Mouse (Mus musculus) embryo, embryonic 11.5 days (tissue): ENCODE results near the gene AC109138.7.

Experiments used
- DNase-seq: peaks from one replicate; pipeline ENCODE4 v3.0.0-alpha.2; 2012; ENCODE audit warnings: low read depth, low spot score

Gene AC109138.7

GRCm38 (mm10) chr19:4217140-4217539 is 3.0 kb downstream of the AC109138.7 start:
- no peak for DNase-seq

GRCm38 (mm10) chr19:4217855-4218254 is 3.7 kb downstream of the AC109138.7 start:
- no peak for DNase-seq

DNA sequence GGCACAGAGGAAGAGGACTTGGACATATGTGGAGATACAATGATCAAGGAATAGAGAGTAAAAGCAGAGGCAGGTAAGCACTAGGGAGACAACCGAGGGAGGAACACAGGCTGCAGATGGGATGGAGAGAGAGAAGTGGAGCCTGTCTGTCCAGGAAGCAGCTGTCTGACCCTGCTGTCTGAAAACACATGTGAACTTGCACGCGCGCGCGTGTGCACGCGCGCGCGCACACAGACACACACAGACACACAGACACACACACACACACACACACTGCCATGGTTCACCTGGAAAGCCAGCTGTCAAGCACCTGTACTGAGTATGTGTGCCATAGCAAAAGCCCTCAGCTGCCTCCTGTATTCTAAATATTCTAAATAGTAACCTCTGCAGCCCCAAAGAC is 4.1 kb downstream of the AC109138.7 start:
- DNase-seq = no peak

DNA sequence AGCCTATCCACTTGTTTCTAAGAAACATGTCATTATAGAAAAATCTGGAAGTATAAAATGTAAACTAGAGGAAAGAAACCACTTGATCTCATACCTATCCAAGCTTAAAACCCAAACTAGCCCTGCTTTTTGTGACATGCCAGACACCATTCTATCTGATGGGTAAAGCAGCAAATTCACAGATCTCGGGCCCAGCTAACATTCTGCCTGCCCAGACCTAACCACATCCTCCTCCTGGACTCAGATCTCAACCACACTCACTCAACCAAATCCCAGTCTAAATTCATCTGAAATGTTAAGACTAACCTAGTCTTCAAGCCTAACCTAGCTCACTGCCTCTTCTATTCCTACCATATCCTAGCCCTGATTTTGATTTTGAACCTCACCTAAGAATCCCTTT is 4.6 kb downstream of the AC109138.7 start:
- no peak for DNase-seq

DNA sequence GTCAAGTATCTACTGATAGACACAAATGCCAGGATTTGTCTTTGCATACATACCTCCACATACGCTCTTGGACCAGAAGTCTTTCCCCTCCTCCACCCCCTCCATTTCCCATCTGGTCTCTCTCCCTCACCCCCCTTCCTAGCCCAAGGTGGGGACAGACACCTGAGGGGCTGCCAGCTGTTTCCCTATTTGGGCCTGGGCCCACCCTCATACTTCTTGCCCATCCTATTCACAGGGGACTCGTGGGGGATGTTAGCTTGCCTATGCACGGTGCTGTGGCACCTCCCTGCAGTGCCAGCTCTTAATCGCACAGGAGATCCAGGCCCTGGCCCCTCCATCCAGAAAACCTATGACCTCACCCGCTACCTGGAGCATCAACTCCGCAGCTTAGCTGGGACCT is 5.8 kb downstream of the AC109138.7 start:
- DNase-seq = no peak

DNA sequence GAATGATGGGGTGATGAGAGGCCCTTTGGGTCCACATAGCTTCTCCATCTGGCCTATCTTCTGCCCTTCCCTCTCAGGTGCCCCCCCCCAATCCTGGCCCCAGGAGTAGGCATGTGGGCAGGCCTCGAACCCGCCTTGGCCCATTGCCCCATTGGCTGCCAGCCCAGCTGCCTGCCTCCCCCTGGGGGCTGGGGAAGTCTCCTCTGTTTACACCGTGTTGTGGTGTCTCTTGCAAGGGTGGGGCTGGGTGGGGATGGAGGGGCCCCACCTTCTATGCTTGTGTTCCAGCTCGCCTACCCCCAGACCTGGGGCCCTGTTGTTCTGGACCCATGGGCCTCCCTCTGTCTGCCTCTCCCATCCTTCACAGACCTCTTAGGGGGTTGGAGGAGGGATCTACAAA is 6.3 kb downstream of the AC109138.7 start:
- DNase-seq = no peak

- no peak for DNase-seq
Observed at GRCm38 (mm10) chr19:4220957-4221743, 7.0 kb downstream of the AC109138.7 start.

DNA sequence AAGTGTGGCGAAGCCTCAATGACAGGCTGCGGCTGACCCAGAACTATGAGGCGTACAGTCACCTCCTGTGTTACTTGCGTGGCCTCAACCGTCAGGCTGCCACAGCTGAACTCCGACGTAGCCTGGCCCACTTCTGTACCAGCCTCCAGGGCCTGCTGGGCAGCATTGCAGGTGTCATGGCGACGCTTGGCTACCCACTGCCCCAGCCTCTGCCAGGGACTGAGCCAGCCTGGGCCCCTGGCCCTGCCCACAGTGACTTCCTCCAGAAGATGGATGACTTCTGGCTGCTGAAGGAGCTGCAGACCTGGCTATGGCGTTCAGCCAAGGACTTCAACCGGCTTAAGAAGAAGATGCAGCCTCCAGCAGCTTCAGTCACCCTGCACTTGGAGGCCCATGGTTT is 8.0 kb downstream of the AC109138.7 start:
- DNase-seq = no peak

DNA sequence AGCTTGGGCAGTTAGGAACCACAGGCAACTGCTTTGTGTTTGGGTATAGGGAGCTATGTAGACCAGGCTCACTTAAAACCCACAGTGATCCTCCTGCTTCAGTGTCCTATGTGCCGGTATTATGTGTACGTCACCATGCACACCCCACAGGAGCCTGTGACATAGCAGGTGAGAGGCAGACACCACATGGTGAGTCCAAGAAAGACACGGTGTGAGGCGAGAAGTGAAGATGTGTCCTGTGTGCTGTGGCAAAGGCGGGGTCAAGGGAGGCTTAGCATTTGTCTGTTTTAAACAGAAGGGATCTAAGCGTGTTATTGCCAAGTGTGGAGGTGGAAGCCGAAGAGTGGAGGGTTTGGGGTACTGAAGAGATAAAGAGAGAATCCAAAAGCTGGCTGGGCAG is 12.6 kb downstream of the AC109138.7 start:
- DNase-seq = no peak

DNA sequence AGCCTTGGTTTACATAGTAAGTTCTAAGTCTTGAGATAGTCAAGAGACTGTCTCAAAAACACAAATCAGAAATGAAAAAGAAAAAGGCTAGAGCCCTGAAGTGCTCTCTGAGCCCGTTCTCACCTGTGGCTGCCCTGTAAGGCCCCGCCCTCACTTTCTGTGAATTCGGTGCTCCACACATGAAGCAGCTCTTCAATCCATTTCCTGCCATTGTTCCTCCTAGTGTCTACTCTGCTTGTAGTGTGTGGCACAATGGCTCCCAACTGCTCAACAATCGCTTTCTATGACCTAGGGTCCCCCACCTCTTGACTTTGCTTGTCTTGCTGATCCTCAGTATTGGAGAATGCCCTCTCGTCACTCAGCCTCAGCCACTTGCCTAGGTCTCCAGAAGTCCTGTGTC is 13.3 kb downstream of the AC109138.7 start:
- DNase-seq = no peak

- DNase-seq = peak; percentile 79
Observed at GRCm38 (mm10) chr19:4227894-4228678, 13.9 kb downstream of the AC109138.7 start.

- DNase-seq = no peak
Observed at GRCm38 (mm10) chr19:4228891-4229290, 14.7 kb downstream of the AC109138.7 start.

GRCm38 (mm10) chr19:4229451-4230076 is 15.4 kb downstream of the AC109138.7 start:
- no peak for DNase-seq

DNA sequence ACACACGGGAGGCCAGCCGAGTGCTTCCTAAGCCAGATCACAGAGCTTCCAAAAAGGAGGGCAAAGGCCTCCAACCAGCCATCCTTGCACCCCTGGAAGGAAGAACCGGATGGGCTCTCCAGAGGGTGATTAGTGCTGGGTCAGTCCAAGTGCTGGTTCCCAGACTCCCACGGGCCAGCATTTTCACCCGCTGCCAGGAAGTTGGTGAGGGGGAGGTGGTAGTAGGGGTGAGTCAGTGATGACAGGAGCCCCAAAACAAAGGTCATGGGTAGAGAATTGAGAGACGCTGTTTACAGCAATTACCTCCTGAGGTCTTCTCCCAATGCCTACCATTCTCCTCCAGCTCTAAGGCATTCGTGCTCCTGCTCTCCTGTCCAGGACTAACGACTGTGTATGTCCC is 16.3 kb downstream of the AC109138.7 start:
- DNase-seq = no peak

GRCm38 (mm10) chr19:4231253-4232185 is 17.4 kb downstream of the AC109138.7 start, which contains the start of gene Pold4:
Gene Pold4, plus strand, starts transcription at chr19:4231899.
- peak; percentile 86 for DNase-seq

GRCm38 (mm10) chr19:4232186-4232572 is 18.0 kb downstream of the AC109138.7 start:
- no peak for DNase-seq

- DNase-seq = no peak
Observed at GRCm38 (mm10) chr19:4232651-4233050, 18.5 kb downstream of the AC109138.7 start.

GRCm38 (mm10) chr19:4234548-4234947 is 20.4 kb downstream of the AC109138.7 start:
- no peak for DNase-seq

DNA sequence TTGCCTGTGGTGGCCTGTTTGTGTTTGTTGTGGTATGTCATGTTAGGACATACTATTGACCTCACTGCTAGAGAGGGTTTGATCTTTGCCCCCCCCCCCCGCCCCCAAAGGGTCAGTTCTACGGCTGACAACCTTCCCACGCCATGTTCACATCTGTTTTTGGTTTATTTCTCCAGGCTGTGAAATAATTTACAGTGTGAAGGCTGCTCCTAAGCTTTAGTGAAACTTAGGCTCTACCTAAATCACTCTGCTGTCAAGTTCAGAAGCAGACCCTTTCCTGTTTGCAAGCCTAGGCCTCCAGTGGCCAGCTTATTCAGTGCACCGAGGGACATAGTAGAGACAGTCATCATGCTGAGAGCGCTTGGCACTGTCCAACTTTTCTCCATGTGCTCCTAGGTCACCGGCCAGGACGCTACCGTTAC is 26.1 kb downstream of the AC109138.7 start:
- no peak for DNase-seq

GRCm38 (mm10) chr19:4242416-4242815 is 28.3 kb downstream of the AC109138.7 start:
- no peak for DNase-seq

- no peak for DNase-seq
Observed at GRCm38 (mm10) chr19:4244775-4245174, 30.6 kb downstream of the AC109138.7 start.
